Mouse (Mus musculus) embryo, embryonic 11 days (tissue): ENCODE measurements around the gene Dlg4.
"Not testable (repeated sequence)": the region's sequence is repeated elsewhere in the genome, so short reads cannot be mapped to it uniquely, and the experiment has no call there.

Source experiments
- DNase-seq: peaks from one replicate; pipeline ENCODE4 v3.0.0-alpha.2; 2015

The Dlg4 gene

DNA sequence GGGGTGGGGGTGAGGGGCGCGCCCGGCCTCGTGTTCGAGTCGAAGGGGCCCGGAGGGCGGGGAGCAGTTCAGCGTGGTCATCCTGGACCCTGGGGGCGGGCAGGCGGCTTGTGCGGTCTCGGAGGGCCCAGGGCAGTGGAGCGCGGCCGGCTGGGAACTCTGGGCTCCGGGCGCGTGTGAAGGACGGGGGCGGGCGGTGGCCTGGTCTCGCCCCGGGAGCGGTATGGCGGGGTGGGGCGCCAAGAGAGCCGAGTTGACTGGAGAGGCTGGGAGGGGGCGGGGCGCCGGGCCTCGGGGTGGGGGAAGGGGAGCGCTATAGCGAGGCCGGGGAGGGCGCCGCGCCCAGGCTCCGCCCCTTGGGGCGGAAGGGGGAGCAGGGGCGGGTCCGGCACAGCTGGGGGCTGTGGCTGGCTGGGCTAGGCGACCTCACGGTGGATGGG lies 19.7 kb upstream of the Dlg4 start:
- DNase-seq, result peak; percentile 93

DNA sequence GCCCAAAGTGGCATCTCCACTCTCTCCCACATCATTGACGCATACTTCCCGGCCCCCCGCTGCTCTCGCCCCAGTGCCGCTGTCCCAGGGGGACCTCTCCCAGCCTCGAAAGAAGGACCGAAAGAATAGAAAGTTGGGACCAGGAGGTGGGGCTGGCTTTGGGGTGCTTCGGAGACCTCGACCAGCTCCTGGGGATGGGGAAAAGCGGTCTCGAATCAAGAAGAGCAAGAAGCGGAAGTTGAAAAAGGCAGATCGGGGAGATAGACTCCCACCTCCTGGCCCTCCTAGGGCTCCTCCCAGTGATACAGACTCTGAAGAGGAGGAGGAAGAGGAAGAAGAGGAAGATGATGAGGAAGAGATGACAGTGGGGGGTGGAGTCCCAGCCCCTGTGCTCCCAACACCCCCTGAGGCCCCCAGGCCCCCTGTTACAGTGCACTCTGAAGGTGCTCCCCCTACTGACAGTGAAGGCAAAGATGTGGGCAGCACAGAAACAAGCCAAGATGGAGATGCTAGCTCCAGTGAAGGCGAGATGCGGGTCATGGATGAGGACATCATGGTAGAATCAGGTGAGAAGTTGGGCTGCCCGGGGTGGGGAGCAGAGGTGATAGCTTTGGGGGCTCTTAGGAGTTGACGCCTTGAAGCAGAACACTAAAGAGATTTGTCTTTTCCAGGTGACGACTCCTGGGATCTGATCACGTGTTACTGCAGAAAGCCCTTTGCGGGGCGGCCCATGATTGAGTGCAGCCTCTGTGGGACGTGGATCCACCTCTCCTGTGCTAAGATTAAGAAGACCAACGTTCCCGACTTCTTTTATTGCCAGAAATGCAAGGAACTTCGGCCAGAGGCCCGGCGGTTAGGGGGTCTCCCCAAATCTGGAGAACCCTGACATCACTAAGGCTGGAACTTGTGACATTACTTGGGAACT lies 17.9 kb upstream of the Dlg4 start:
- no peak for DNase-seq

DNA sequence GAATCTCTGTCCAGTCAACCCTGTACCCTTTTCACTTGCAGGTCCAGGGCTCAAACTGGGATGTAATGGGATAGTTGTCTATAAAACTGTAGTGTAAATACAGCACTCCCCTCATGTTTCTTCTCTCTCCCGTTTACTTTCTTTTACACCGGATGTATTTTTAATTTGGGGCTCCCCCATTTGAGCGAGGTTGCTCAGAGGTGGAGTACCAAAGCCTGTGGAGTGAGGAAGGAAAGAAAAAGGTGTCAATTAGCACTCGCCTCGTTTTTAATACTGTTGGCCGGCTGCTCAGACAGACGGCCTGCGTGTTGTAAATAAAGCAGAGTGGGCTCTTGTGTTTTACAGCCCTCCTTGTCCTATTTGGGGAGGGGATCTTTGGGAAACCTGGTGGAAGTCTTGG lies 17.1 kb upstream of the Dlg4 start:
- DNase-seq, result no peak

DNA sequence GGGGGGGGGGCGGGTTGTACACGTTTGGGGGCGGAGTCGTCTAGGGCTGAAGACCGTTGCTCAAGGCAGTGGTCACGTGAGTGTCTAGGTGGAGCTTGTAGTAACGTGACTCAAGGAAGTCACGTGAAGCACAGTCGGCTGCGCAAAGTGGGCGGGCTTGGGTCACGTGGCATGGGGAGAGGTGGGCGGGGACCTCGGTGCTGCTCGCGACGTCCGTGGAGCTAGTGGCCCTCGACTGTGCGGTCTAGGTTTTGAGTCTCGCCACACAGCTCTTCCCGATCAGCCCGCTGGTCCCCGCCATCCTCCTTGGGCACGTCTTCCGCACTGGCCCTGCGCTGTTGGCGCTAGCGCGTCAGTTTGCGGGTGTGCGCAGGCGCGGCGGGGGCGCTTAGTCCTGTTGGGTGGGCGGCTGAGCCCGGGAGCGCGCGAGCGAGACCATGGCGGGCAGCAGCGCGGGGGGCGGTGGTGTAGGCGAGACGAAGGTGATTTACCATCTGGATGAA lies 16.3 kb upstream of the Dlg4 start, which contains the start of gene Dvl2:
TSS of gene Dvl2 (plus strand) at position 200 of the 503 bp plus-strand sequence.
- peak; percentile 97 for DNase-seq

DNA sequence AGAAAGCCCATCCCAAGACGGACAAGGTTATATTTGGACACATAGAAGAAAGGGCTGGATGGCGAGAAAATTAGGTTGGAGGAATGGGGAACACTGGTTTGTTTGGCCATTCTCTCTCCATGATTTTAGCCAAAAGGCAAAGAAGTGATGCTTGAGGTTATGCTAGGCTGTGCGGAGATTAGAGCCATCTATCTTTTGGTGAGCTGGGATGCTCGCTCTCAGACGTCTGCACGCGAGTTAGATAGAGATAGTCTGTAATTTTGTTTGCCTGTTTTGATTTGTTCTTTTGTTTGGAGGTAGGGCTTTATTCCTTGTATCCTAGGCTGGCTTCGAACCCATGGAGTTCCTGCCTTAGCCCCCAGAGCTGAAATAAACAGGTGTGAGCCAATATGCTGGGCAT lies 15.6 kb upstream of the Dlg4 start:
- no peak for DNase-seq

DNA sequence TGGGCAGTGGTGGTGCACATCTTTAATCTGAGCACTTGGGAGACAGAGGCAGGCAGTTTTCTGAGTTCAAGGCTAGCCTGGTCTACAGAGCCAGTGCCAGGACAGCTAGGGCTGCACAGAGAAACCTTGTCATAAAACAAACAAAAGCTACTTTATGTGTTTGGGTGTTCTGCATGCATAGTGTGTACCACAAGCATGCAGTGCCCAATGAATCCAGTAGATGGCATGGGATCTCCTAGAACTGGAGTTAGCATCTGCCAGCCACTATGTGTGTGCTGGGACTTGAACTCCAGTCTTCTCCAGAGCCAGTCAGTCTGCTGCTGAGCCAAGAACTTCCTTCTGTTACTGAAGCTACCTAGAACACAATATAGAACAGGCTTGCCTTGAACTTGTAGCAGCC lies 14.9 kb upstream of the Dlg4 start:
- peak; percentile 59 for DNase-seq

DNA sequence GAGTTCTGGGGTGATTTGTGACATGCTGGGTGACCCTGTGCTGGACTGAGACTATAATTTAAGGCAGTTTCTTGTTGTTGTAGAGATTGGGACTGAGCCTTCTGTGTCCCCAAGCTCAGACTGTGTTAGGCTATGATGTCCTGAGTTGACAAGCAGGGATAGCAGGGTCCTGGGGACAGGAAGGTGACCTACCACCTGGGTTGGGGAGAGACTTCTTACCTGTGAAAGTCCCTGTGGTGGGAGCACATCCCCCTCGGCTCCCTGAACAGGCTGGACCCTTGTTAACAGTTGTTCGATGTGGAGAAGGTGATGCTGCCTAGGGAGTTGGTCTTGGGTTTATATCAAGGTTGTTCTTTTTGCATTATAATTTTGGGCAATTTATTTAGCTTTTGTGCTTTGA lies 14.3 kb upstream of the Dlg4 start:
- no peak for DNase-seq

DNA sequence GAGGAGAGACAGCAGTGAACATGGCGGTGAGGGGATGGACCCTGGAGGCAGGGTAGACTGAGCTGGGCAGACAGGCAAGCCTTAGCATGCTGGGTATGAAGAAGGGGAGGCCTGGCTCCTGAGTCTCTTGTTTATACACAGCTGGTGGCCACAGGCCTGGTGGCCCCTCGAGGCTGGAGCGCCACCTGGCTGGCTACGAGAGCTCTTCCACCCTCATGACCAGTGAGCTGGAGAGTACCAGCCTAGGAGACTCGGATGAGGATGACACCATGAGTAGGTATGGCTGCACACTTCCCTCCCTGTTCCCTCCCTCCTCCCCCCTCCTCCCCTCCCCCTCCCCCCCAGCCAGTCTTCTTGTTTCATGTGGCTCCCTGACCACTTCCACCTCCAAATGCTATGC lies 11.2 kb upstream of the Dlg4 start:
- DNase-seq, result peak; percentile 54

DNA sequence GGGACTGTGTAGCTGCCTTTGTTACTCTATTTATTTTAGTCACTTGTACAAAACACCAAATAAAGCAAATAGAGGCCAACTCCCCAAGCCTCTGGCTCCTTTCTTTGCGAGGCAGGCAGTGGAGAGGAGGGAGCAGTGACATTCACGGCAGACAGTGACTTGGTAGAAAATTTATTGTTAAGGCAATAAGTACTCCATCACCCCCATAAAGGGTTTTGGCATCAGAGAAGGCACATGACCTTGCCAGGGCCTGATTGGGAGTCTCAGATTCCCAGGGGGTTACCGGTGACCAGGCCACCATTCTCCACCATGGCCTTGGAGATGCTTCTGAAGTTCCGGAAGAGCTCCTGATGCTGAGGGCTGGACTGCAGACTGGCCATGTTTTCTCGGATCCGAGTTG lies 6.7 kb upstream of the Dlg4 start:
- DNase-seq, result no peak

DNA sequence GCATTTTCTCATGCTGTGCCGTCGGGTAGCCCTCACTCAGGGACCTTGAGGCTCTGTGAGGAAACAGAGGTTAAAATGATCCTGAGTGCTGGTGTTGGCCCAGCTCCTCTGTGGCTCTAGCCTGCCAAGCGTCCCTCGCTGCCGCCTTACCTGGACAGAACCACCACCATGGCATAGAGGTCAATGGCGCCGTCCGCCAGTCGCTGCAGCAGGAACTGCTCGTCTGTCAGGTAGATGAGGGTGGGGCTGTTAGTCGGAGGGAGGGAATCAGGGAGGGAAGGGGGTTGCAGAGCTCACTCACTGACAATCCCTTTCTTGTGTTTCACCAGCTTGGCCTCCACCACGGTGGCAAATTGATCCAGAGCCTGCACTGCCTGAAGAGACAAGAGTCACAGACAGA lies 6.2 kb upstream of the Dlg4 start:
- DNase-seq, result no peak

DNA sequence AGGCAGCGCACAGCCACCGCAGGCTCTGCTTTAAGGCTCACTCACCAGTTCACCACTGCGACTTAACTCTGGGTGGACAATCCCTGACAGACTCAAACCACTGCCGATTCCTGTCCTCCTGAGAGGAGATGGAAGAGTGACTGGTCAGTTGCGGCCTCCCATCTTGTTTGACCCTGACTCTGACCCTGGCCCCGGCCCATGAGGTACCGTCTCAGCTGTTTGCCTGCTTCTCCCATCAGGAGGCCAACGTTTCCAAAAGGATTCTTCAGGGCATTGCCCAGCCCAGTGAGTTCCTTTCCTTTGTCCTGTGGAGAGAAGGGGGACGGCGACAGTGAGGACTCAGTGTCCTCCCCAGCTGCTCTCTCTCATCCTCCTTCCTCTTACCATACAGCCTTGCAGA lies 5.8 kb upstream of the Dlg4 start:
- no peak for DNase-seq

DNA sequence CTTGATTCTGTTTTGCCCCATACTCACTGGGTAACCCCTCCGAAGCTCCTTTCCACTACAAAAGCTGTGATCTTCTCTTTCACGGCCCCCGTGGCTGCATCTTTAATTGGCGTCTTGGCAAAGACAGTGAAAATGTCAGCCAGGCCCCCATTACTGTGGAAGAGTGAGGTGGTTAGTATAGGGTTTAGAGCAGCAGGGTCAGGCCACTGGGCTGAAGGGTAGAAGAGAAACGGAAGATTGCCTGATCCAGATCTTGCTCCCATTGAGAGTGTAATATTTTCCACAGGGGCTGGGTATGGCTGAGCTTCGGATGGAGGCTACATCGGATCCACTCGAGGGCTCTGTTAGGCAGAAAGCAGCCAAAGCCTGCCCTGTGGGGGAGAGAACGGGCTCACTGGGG lies 3.8 kb upstream of the Dlg4 start:
- no peak for DNase-seq

DNA sequence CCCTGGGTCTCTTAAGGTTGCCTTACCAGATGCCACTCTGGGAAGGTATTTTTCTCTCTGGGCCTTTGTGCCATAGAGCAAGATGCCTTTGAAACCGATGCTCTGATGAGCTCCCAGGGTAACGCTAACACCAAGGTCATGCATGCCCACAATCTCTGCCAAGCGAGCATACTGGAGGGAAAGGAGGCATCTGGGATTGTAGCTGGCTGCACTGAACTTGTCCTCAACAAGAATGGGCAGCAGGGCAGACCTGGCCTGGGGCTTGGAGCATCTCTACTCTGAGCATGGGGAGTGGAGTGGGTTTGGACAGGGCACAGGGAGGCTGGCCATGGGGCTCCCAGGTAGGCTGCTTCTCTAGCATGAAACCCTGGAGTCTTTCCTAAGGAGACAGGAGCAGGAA lies 3.3 kb upstream of the Dlg4 start:
- no peak for DNase-seq

DNA sequence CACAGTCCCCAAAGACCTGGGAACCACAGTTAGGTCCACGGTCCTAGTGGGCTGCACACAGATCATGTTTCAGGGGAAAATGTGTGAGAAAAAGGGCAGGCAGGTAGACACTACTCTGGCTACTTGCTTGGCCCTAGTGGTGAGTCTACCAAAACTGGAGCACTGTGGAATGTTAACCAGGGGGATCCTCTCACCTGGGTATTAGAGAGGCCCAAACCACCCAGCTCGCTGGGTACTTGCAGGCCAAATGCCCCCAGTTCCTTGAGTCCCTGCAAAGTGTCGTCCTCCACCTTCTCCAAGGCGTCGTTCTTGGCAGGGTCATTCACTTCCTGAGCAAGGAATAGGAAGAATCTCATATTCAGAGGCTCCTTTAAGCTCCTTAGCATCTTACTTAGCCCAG lies 2.7 kb upstream of the Dlg4 start:
- DNase-seq, result no peak

DNA sequence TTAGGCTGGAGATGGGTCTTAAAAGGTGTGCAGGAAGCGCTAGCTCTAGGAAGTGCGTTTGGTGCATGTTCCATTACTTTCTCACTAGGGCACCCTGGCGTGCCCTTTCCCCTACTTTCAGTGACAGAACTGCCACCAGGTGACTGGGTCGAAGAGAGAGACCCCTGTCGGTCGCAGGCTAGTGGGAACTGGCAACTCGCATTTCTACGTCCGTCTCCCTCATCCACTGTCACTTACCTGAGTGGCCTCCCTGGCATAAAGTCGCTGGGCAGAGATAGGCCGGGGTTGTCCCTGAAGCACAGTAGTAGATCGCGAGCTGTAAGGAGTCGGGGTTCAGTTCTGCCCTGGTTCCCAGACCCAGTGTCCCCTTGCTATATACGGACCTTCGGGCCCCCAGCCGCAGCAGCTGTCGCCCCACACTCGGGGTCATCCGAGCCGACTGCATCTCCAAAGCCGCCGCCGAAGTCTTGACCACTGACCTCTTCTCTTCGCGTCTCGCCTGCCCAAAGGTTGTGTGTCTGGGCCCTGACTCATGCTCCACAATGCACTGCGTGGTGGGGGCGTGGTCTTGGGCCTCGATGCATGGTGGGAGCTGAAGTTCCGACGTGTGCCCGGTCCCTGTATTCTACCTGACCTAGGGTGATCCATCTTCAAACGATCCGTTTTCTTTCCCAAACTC lies 1.7 kb upstream of the Dlg4 start, which contains the start of gene Acadvl:
TSS of gene Acadvl (minus strand) at position 532 of the 679 bp plus-strand sequence.
- peak; percentile 94 for DNase-seq

DNA sequence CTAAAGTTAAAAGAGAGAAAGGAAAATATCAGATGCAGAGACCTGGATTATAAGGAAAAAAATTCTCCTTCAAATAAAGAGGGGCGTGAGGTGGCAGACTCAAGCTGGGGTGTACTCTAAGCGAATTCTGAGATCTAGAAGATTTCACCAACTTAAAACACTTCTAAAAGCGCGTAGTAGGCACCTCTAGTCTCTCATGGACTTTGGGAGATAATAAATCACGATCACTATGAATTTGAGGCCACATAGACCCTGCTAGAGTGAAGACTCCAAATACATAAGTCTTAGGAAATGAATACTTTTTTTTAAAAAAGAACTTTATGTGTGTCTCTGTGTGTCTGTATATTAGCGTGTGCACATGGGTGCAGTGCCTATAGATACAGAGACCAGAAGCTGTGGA lies 1.1 kb upstream of the Dlg4 start:
- no peak for DNase-seq

DNA sequence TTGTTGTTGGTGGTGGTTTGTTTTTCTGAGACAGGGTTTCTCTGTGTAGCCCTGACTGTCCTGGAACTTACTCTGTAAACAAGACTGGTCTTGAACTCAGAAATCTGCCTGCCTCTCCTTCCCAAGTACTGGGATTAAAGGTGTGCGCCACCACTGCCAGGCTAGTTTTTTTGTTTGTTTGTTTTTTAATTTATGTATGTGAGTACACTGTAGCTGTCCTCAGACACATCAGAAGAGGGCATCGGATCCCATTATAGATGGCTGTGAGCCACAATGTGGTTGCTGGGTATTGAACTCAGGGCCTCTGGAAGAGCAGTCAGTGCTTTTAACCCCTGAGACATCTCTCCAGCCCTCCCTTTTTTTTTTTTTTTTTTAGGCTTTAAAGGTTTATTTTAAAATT lies 565 bp upstream of the Dlg4 start:
- DNase-seq, result not testable (repeated sequence)

DNA sequence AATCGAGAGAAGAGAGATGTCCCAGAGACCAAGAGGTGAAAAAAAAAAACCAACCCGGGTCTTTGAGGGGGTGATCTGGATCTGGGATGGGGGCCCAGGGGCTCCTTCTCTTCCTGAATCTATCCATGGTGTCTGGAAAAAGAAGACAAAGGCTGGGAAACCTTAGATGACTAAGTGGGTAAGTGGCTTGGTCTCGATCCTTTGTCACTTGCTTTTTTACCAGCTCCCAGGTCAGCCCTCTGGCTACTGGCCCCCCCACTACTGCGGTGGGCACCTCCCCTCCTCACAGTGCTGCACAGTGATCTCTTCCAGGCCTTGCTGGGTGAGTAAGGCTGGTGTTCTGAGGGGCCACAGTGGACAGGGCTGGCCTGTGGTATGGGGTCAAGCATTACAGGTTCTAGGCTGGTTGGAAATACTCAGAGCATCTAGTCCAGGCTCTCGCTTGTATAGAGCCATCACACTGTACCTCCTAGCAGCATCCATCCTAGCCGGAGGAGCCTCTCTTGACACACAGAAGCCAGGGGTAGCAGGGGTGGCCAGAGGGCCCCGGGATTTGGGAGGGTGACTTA lies 541 bp downstream of the Dlg4 start:
- DNase-seq, result no peak

DNA sequence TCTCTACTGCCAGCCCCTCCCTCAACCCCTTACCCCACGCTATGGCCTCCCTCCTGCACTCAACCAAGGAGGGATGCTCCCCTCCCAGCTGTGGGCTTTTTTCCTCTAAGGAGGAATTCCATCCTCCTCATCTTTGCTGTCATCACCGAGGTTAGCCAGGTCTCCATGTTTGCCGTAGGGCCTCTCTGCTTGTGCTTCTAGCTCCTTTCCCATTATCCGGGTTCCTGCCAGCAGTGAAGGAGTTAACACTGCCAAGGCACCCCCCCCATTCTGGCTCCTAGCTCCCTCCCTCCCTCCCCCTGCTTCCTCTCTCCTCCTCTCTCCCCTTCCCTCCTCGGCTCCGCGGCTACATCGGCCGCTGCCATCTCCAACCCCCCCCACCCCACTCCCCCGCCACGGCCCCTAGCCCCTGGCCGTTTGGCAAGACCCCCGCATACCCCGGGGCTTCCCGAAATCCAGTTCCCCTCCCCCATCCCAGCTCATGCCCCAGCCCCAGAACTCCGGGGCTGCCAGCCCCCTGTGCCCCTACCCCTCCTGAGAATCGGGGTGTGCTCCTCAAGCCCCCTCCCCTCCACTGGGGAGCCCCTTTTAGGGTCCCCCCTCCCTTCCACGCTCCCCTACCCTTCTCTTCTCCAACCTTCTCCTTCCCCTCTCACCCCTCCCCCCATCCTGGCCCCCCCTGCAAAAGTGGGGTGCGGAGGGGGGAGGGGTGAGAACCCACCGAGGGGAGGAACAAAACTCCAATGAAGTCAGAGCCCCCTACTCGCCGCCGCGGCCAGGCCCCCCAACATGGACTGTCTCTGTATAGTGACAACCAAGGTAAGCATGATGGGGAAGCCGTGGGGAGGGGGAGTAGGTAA lies 1.6 kb downstream of the Dlg4 start:
- peak; percentile 92 for DNase-seq

DNA sequence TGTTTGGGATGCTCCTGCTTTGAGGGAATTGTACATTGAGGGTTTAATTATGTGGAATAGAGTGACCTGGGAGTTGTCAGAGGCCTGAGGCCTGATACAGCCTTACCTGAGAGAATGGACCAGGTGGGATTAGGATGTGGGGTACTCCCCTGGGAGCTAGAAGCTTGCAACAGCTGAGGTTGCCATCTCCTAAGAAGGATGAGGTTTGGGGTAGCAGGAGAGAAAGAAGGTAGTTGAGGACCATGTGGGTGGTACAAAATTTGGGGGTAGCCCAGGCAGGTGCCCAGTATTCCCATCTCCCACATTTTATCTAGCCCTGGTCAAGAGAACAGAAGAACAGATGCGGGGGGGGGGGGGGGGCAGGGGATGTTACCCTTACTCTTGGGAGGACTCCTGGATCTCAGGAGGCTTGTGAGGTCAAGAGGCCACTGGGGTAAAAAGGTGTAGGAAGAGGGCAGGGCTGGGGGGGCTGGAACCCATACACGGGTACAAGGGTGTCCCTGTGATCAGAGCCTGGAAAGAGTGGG lies 2.8 kb downstream of the Dlg4 start:
- no peak for DNase-seq

DNA sequence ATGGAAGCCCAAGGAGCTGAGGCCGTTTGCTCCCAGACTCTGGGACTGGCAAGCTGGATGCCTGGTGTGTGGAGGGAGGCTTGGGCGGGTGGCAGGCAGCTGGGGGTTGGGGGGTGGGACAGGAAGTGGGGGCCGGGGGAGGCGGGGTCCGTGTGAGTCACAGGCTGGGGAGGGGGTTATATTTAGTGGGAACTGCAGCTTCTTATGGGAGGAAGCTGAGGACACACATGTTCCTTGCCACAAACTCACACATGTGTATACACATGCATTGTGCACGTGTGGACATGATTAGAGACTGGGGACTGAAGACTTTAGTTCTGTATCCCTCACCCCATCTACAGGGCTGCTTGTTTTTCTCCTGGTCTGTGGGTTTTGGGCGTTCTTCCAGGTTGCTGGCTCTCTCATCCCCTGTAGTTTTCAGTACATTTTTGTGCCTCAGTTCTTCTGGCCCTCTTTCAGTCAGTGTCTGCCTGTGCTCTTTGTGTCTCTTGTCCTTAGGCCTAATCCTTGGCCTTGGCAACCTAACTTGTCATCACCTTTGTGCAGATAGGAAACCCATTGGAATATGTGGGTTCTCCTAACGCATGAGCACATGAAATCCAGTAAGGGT lies 3.4 kb downstream of the Dlg4 start:
- DNase-seq, result no peak

DNA sequence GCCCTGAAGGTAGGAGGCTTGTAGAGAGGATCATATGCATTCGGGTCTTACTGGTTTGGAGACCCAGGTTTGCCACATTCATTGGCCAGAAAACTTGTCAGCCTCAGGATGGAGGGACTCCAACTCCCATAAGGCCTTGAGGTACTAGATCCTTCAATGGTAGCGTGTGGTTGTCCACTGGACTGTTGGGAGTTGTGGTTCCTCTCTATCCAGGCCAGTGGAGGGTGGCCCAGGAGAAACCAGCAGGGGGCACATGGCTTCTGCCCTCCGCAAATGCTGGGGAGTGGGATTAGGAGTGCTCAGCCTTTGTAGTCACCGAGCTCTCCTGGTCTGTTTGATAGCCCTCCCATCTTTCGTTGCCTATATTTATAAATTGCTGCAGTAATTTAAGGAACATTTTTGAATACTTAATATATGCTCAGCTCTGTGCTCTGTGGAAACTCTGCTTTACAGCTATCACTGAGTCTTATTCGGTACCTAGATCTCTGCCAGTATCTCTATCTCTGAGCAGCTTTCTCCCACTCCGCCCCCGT lies 4.1 kb downstream of the Dlg4 start:
- DNase-seq, result peak; percentile 91
